ENCODE assay signal across 8 mouse cellular contexts in genomic region chr13:46534171-46534968, GRCm38 (mm10). TPM values are rescaled to one million over a fixed set of nuclear protein-coding genes. Genes with fewer than 3 reads are reported as not detected.
DNase-seq lines count a peak whose midpoint lies in the region; ATAC-seq and TF ChIP-seq lines count a peak whose summit lies in the region.

No protein-coding gene starts in this region.

- no peak overlapping the region for H3K9ac ChIP-seq in intestine, embryonic 14.5 days (ENCODE audit: low read length)
- no peak overlapping the region for H3K9ac ChIP-seq in intestine, postnatal 0 days (ENCODE audit: low read depth, low read length)
- no peak overlapping the region for H3K9ac ChIP-seq in forebrain, embryonic 11.5 days (ENCODE audit: low read length)
- H3K9ac ChIP-seq in neural tube, embryonic 14.5 days (replicated peaks; ENCODE audit: low read depth, low read length): no peak overlapping the region

- 22% methylated on average over 11 of the region's 11 CpGs for WGBS in intestine, embryonic 14.5 days
- 23% methylated on average over 11 of the region's 11 CpGs for WGBS in intestine, postnatal 0 days
- 4% methylated on average over 11 of the region's 11 CpGs for WGBS in forebrain, embryonic 11.5 days
- 37% methylated on average over 11 of the region's 11 CpGs for WGBS in limb, embryonic 10.5 days
- WGBS in neural tube, embryonic 14.5 days: 7% methylated on average over 11 of the region's 11 CpGs

- no peak for ATAC-seq in intestine, embryonic 14.5 days (replicated peaks; ENCODE audit: low FRiP score, low TSS enrichment, low read depth)
- ATAC-seq in intestine, postnatal 0 days: no peak
- peak; percentile 79 for ATAC-seq in forebrain, embryonic 11.5 days (replicated peaks; ENCODE audit: low FRiP score)
- peak; percentile 70; the same call in 1 of the 2 replicates for ATAC-seq in neural tube, embryonic 14.5 days (ENCODE audit: low read depth)
- no peak for ATAC-seq in erythroid progenitor cell, adult 5-6 weeks (replicated peaks; ENCODE audit: low FRiP score, poor library complexity, severe bottlenecking)

- H3K9me3 ChIP-seq in intestine, embryonic 14.5 days (ENCODE audit: control insufficient read depth, low read length): no peaks in the 10 kb centered on the region
- H3K9me3 ChIP-seq in intestine, postnatal 0 days (ENCODE audit: control insufficient read depth): no peaks in the 10 kb centered on the region
- H3K9me3 ChIP-seq in forebrain, embryonic 11.5 days (ENCODE audit: control insufficient read depth, low read length): no peaks in the 10 kb centered on the region
- no peaks in the 10 kb centered on the region for H3K9me3 ChIP-seq in limb, embryonic 10.5 days (replicated peaks)
- H3K9me3 ChIP-seq in neural tube, embryonic 14.5 days (ENCODE audit: control insufficient read depth, low read length): no peaks in the 10 kb centered on the region

- no peaks in the 10 kb centered on the region for H3K27me3 ChIP-seq in intestine, embryonic 14.5 days (replicated peaks; ENCODE audit: control insufficient read depth, insufficient read depth, low read length)
- no peaks in the 10 kb centered on the region for H3K27me3 ChIP-seq in intestine, postnatal 0 days (replicated peaks; ENCODE audit: control insufficient read depth, insufficient read depth, low read length)
- peaks cover 8% of the 10 kb centered on the region; the same call in 1 of the 2 replicates for H3K27me3 ChIP-seq in forebrain, embryonic 11.5 days (ENCODE audit: control insufficient read depth, insufficient read depth, low read length)
- no peaks in the 10 kb centered on the region for H3K27me3 ChIP-seq in limb, embryonic 10.5 days (ENCODE audit: low read depth, poor library complexity, severe bottlenecking)
- H3K27me3 ChIP-seq in neural tube, embryonic 14.5 days (ENCODE audit: control insufficient read depth, insufficient read depth, low read length): no peaks in the 10 kb centered on the region

- H3K27ac ChIP-seq in intestine, embryonic 14.5 days (ENCODE audit: low read depth): 0 out of 2 replicates have a peak overlapping the region, but pooled peaks have one; percentile 2
- no peak overlapping the region for H3K27ac ChIP-seq in intestine, postnatal 0 days (ENCODE audit: low read depth, low read length)
- peak overlapping the region; percentile 13; the same call in 1 of the 2 replicates for H3K27ac ChIP-seq in forebrain, embryonic 11.5 days (ENCODE audit: low read depth, low read length)
- peak overlapping the region; percentile 14; the same call in 1 of the 2 replicates for H3K27ac ChIP-seq in limb, embryonic 10.5 days
- H3K27ac ChIP-seq in neural tube, embryonic 14.5 days (ENCODE audit: low read depth, low read length): 0 out of 2 replicates have a peak overlapping the region, but pooled peaks have one; percentile 28

- no peak overlapping the region for H3K4me3 ChIP-seq in intestine, embryonic 14.5 days (ENCODE audit: low read depth, low read length)
- H3K4me3 ChIP-seq in intestine, postnatal 0 days (ENCODE audit: low read depth, low read length): no peak overlapping the region
- no peak overlapping the region for H3K4me3 ChIP-seq in forebrain, embryonic 11.5 days (ENCODE audit: low read depth, low read length)
- H3K4me3 ChIP-seq in limb, embryonic 10.5 days: no peak overlapping the region
- no peak overlapping the region for H3K4me3 ChIP-seq in neural tube, embryonic 14.5 days (ENCODE audit: low read depth, low read length)

- no peak for DNase-seq in intestine, embryonic 14.5 days (ENCODE audit: low spot score)
- DNase-seq in forebrain, embryonic 11.5 days (ENCODE audit: low spot score): peak; percentile 59
- DNase-seq in limb, embryonic 10.5 days (ENCODE audit: low spot score): peak; percentile 35
- DNase-seq in adrenal gland, adult 18-20 months (ENCODE audit: low spot score in 2 of 2): no peak
- no peak for DNase-seq in lung, adult 18-20 months

- no peaks in the 10 kb centered on the region for H3K36me3 ChIP-seq in intestine, embryonic 14.5 days (ENCODE audit: control insufficient read depth, insufficient read depth, low read length)
- no peaks in the 10 kb centered on the region for H3K36me3 ChIP-seq in intestine, postnatal 0 days (ENCODE audit: control insufficient read depth, insufficient read depth)
- H3K36me3 ChIP-seq in forebrain, embryonic 11.5 days (ENCODE audit: control insufficient read depth, insufficient read depth, low read length): no peaks in the 10 kb centered on the region
- no peaks in the 10 kb centered on the region for H3K36me3 ChIP-seq in limb, embryonic 10.5 days
- no peaks in the 10 kb centered on the region for H3K36me3 ChIP-seq in neural tube, embryonic 14.5 days (ENCODE audit: control insufficient read depth, insufficient read depth, low read length)

- no peak for TF ChIP-seq CTCF in intestine, postnatal 0 days (IDR thresholded peaks at IDR 0.05; ENCODE audit: low read depth)

- no peak overlapping the region; the same call in 1 of the 2 replicates for H3K4me2 ChIP-seq in intestine, embryonic 14.5 days (ENCODE audit: low read length)
- no peak overlapping the region for H3K4me2 ChIP-seq in intestine, postnatal 0 days (replicated peaks; ENCODE audit: low read depth)
- H3K4me2 ChIP-seq in forebrain, embryonic 11.5 days (ENCODE audit: low read depth, low read length, severe bottlenecking): peak overlapping the region; percentile 12
- H3K4me2 ChIP-seq in neural tube, embryonic 14.5 days (ENCODE audit: low read depth, low read length): peak overlapping the region; percentile 30; the same call in 1 of the 2 replicates

- peaks cover 12% of the 10 kb centered on the region; the same call in 1 of the 2 replicates for H3K4me1 ChIP-seq in intestine, embryonic 14.5 days (replicated peaks; ENCODE audit: control insufficient read depth, insufficient read depth, low read length)
- no peaks in the 10 kb centered on the region for H3K4me1 ChIP-seq in intestine, postnatal 0 days (replicated peaks; ENCODE audit: control insufficient read depth, insufficient read depth, low read length)
- peaks cover 5% of the 10 kb centered on the region; the same call in 1 of the 2 replicates for H3K4me1 ChIP-seq in forebrain, embryonic 11.5 days (replicated peaks; ENCODE audit: control insufficient read depth, insufficient read depth, low read length)
- H3K4me1 ChIP-seq in limb, embryonic 10.5 days: peaks cover 17% of the 10 kb centered on the region
- no peaks in the 10 kb centered on the region for H3K4me1 ChIP-seq in neural tube, embryonic 14.5 days (ENCODE audit: control insufficient read depth, insufficient read depth, low read length)

RNA-seq across cellular contexts. Expression of gene Cap2, which starts 32.7 kb away (rescaled TPM):
- 9.5 and 10.1 TPM in 2 replicates for polyA plus RNA-seq in intestine, embryonic 14.5 days (2014; fragmentation: Nextera tagmentation; extraction: Ambion mirVana)
- 6.3 and 7.0 TPM in 2 replicates for polyA plus RNA-seq in intestine, postnatal 0 days (2015; fragmentation: Nextera tagmentation; extraction: Ambion mirVana)
- polyA plus RNA-seq in forebrain, embryonic 11.5 days (2014; fragmentation: Nextera tagmentation; extraction: Ambion mirVana): 6.4 and 8.3 TPM in 2 replicates
- polyA plus RNA-seq in limb, embryonic 10.5 days (2016; fragmentation: Nextera tagmentation; extraction: Ambion mirVana): 4.2 and 6.7 TPM in 2 replicates
- 5.7 TPM in 2 replicates for polyA plus RNA-seq in neural tube, embryonic 14.5 days (2014; fragmentation: Nextera tagmentation; extraction: Ambion mirVana)
- not detected in 2 replicates for total RNA-seq in erythroid progenitor cell, adult 5-6 weeks (2015; ENCODE audit: low replicate concordance)
- 2.3 TPM in 1 of 2 replicates, not detected in the other for total RNA-seq in erythroid progenitor cell, adult 5-6 weeks (2017; ENCODE audit: low replicate concordance)
- total RNA-seq in adrenal gland, adult 18-20 months (2021): 1 to 10 TPM; 5.1 to 5.6 TPM

Comparison
In these comparisons a context has a peak if more than half of its experiments do, and no peak if none do; other contexts are left out.
1. ATAC-seq: peak in forebrain, embryonic 11.5 days (single experiment) and neural tube, embryonic 14.5 days (single experiment); none in intestine, embryonic 14.5 days (single experiment), intestine, postnatal 0 days (single experiment) and erythroid progenitor cell, adult 5-6 weeks (single experiment).
2. DNase-seq: peak in forebrain, embryonic 11.5 days (single experiment) and limb, embryonic 10.5 days (single experiment); none in intestine, embryonic 14.5 days (single experiment), adrenal gland, adult 18-20 months (0 of 2) and lung, adult 18-20 months (0 of 2).
3. H3K4me2 ChIP-seq: peak in forebrain, embryonic 11.5 days (single experiment) and neural tube, embryonic 14.5 days (single experiment); none in intestine, embryonic 14.5 days (single experiment) and intestine, postnatal 0 days (single experiment).